Mouse (Mus musculus) adrenal gland, adult 8-10 months (tissue): ENCODE results near the gene Cnga2. TPM values are rescaled to one million over a fixed set of nuclear protein-coding genes. Genes with fewer than 3 reads are reported as not detected.
"Not testable (repeated sequence)": the region's sequence is repeated elsewhere in the genome, so short reads cannot be mapped to it uniquely, and the experiment has no call there.

Experiments
- DNase-seq: peaks from one replicate; pipeline ENCODE4 v3.0.0; 2022
- total RNA-seq, 4 experiments: library from RNA; stranded (reverse); gene quantifications; 2 replicates each; pipeline ENCODE4 v1.2.4; 2022

Cnga2 gene
- under 1 TPM in 3 of 4 experiments, not detected in 1; 0.09 to 0.15 (median 0.11) TPM for total RNA-seq

- no peak for DNase-seq
Measured at GRCm38 (mm10) chrX:71991549-71991948, at the start of gene Cnga2. Gene Cnga2, plus strand, starts transcription at chrX:71991849.

GRCm38 (mm10) chrX:71946631-71947030 is 45.0 kb upstream of the Cnga2 start:
- DNase-seq = peak; percentile 13

- DNase-seq = no peak
Measured at GRCm38 (mm10) chrX:71958366-71958765, 33.3 kb upstream of the Cnga2 start.

GRCm38 (mm10) chrX:71962073-71963051 is 29.3 kb upstream of the Cnga2 start, which contains the start of gene Prrg3:
Gene Prrg3, plus strand, starts transcription at chrX:71962624.
- DNase-seq = peak; percentile 11

GRCm38 (mm10) chrX:71963275-71963912 is 28.3 kb upstream of the Cnga2 start:
- no peak for DNase-seq

- DNase-seq = no peak
Measured at GRCm38 (mm10) chrX:71968216-71968615, 23.4 kb upstream of the Cnga2 start.

GRCm38 (mm10) chrX:71968816-71969215 is 22.8 kb upstream of the Cnga2 start:
- DNase-seq = no peak

GRCm38 (mm10) chrX:71971325-71971724 is 20.3 kb upstream of the Cnga2 start:
- DNase-seq = no peak

GRCm38 (mm10) chrX:71972686-71973085 is 19.0 kb upstream of the Cnga2 start, which contains the start of gene Fate1:
Gene Fate1, plus strand, starts transcription at chrX:71972986.
- no peak for DNase-seq

- not testable (repeated sequence) for DNase-seq
Measured at GRCm38 (mm10) chrX:71977681-71978080, 14.0 kb upstream of the Cnga2 start.

GRCm38 (mm10) chrX:71980443-71980842 is 11.2 kb upstream of the Cnga2 start:
- DNase-seq = peak; percentile 24

- DNase-seq = peak; percentile 9
Measured at GRCm38 (mm10) chrX:71981322-71981721, 10.3 kb upstream of the Cnga2 start.

GRCm38 (mm10) chrX:71983205-71983604 is 8.4 kb upstream of the Cnga2 start:
- DNase-seq = no peak

GRCm38 (mm10) chrX:71983775-71984174 is 7.9 kb upstream of the Cnga2 start:
- no peak for DNase-seq

GRCm38 (mm10) chrX:71995972-71996371 is 4.3 kb downstream of the Cnga2 start:
- DNase-seq = no peak

GRCm38 (mm10) chrX:72009930-72010329 is 18.3 kb downstream of the Cnga2 start:
- DNase-seq = no peak

- DNase-seq = no peak
Measured at GRCm38 (mm10) chrX:72012236-72012635, 20.6 kb downstream of the Cnga2 start.

- DNase-seq = peak; percentile 8
Measured at GRCm38 (mm10) chrX:72012804-72013203, 21.2 kb downstream of the Cnga2 start.

- no peak for DNase-seq
Measured at GRCm38 (mm10) chrX:72022241-72022640, 30.6 kb downstream of the Cnga2 start.

- no peak for DNase-seq
Measured at GRCm38 (mm10) chrX:72022750-72023398, 31.2 kb downstream of the Cnga2 start.

GRCm38 (mm10) chrX:72023542-72023941 is 31.9 kb downstream of the Cnga2 start:
- DNase-seq = no peak

- DNase-seq = no peak
Measured at GRCm38 (mm10) chrX:72044056-72044455, 52.4 kb downstream of the Cnga2 start.

- no peak for DNase-seq
Measured at GRCm38 (mm10) chrX:72047918-72048317, 56.3 kb downstream of the Cnga2 start.
